Mouse (Mus musculus) frontal cortex, postnatal 10 days (tissue): ENCODE results near the gene 5430419D17Rik.

Experiments used
- DNase-seq, 2 experiments: peaks; one replicate each; pipeline ENCODE4 v3.0.0; 2022; ENCODE audit warnings: low spot score in 2 of 2, mixed read lengths in 1 of 2

The 5430419D17Rik gene

GRCm38 (mm10) chr7:131314493-131314892 is 140.3 kb downstream of the 5430419D17Rik start:
- DNase-seq, result no peak

GRCm38 (mm10) chr7:131317587-131317986 is 143.4 kb downstream of the 5430419D17Rik start:
- no peak for DNase-seq

- no peak for DNase-seq
These were observed 144.1 kb downstream of the 5430419D17Rik start for GRCm38 (mm10) chr7:131318340-131318739.

DNA sequence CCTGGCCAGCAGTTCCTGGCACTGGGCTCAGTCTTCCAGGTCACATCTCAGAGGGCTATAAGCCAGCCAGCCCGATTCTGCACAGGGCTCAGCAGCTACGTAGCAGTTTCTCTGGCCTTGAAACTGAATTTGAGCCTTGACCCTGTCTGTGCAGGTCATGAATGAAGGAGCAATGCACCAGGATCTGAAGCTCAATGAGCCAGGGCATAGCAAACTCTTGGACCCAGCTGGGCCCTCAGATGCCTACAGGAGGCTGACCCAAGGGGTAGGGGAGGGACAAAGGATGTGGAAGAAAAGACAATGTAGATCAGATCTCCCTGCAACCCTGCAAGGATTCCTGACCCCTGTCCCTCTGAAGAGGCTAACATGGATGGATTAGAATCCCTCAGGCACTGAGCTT is 148.0 kb downstream of the 5430419D17Rik start, which contains the start of gene Cuzd1:
Gene Cuzd1, minus strand, starts transcription at position 101 of the 400 bp plus-strand sequence.
- DNase-seq, result no peak

DNA sequence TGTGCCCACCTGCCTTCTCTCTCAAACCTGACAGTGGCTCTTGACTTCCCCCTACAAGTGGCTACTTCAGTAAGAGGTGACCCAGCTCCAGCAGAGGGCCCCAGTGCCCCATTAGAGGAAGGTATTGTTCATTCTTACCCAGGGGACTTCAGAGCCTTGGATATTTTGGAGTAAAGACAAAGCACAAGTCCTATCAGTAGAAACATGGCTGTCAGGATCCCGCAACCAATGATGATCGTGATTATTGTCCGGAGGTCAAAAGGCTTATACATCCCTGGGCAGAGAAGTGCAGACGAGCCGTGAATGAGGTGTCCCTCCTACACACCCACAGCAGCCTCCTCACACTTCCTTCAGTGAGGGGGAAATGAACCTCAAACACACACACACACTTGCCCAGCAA is 152.9 kb downstream of the 5430419D17Rik start:
- DNase-seq, result no peak

DNA sequence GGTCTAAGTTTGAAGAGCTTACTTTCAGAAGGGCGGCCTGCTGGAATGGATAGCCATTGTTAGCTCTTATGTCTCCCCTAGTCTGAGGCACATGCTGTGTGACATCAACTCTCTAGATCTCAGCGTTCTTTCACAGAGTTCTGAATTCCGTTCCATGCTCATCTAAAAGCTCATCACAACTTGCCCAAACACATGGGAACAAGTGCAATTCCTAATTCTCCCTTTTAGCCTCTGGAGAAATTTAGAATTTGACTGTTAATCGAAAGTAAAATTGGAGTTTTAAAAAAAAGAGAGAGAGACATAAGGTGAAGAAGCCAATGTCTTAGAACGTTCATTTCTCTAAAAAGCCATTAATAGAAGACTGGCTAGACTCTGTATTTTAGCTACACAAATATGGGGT is 155.2 kb downstream of the 5430419D17Rik start, which contains the start of gene Fam24b:
Gene Fam24b, minus strand, starts transcription at position 101 of the 400 bp plus-strand sequence.
- no peak for DNase-seq

DNA sequence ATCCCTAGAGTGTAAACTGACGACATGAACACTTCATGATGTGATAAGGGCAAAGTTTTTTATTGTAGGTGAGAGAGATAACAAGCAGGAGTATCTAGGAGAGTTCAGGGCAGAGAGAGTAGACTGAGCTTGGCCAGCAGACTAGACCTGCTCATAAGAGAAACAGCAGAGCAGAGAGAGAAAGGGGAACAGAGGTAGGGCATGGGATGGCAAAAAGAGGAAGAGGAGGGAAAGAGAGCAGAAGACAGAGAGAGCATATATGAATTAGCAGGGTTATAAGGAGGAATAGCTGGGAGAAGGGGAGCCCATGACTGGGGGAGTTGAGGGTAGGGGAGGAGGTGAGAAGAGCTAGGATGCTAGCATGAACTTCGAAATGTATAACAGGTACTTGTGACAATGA is 157.5 kb downstream of the 5430419D17Rik start:
- no peak for DNase-seq

DNA sequence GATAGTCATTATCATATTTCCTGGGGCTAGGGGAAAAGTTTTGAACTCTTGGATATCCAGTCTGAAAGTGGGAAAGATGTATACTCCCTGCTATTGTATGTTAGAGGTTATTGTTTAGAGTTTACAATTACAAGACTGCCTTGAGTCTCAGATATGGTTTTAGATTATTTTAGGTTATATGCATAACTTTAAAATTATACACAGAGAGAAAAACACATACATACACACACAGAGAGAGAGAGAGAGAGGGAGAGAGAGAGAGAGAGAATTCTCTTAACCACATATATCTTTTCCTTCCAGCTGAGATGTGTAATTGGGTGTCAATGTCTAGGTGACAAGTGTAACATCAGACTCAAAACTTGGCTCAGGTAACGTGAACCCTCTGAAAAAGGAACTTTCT is 159.4 kb downstream of the 5430419D17Rik start, which contains the start of gene Fam24a:
Gene Fam24a, plus strand, starts transcription at position 301 of the 400 bp plus-strand sequence.
- DNase-seq, result no peak

GRCm38 (mm10) chr7:131337502-131338068 is 163.4 kb downstream of the 5430419D17Rik start:
- DNase-seq, result no peak

DNA sequence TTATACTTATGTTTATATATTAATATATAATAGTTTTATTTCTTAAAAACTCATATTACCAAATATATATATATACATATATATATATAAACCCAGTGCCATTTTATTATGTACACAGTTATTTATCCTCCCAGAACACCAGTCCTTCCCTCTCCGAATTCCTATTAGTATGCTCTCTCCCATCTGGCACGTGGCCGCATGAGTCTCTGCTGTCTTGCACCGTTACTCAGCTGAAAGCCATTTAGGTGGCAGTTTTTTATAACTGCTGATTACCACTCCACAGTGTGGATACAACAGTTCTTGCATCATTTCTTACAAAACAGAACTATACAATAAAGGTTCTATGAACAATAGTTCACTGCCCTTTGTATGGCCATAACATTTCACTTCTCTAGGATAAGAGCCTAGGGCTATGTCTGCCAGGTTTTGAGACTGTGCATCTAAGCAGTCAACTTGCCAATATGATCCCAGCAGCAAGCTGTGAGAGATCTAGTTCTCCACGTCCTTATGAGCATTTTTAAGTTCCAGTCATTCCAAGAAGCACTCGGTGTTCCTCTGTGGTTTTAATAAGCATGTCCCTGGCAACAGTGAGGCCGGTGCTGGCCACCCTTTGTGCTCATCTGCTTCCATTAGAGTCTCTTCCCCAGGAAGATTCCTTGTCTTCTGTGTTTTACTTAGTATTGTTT is 171.8 kb downstream of the 5430419D17Rik start:
- DNase-seq, result no peak
